In the genomic region with DNA sequence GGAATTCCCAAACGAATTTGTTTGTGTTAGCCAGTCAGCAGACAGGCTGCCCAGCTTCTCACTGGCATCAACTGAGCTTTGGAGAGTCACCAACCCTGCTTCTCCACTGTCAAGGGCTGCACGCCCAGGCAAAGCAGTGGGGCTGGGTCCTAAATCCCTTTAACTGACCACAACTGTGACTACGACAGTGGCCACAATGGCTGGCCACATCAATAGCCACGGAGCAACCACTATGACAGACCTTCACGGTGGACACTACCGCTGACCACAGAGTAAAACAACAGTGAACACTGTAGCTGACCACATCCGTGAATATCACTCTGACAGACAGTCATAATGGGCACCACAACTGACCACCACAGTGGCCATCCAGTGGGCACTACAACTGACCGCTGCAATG, we compare ENCODE assay signal across 9 mouse cellular contexts.
DNase-seq lines count a peak whose midpoint lies in the region; ATAC-seq and TF ChIP-seq lines count a peak whose summit lies in the region.
"Had no signal": no experiment of that assay in that cellular context is flagged by ENCODE, and none has a peak within 500 bp of the region (broad histone marks: within the 10 kb centered on the region; RNA-seq: fewer than 3 reads in every experiment).

No protein-coding gene starts in this region.

- no peaks in the 10 kb centered on the region for H3K27me3 ChIP-seq in heart, adult 2 months (ENCODE audit: control insufficient read depth, insufficient read depth, low read length)
- H3K27me3 ChIP-seq in lung, embryonic 16.5 days (ENCODE audit: control insufficient read depth, insufficient read depth, low read depth, low read length): no peaks in the 10 kb centered on the region
- no peaks in the 10 kb centered on the region for H3K27me3 ChIP-seq in limb, embryonic 10.5 days (ENCODE audit: low read depth, poor library complexity, severe bottlenecking)
- H3K27me3 ChIP-seq in stomach, postnatal 0 days (ENCODE audit: control insufficient read depth, insufficient read depth, low read length): no peaks in the 10 kb centered on the region

- H3K4me3 ChIP-seq in heart, adult 2 months: no peak overlapping the region; the same call in 1 of the 2 replicates
- H3K4me3 ChIP-seq in lung, embryonic 16.5 days (ENCODE audit: low read length): no peak overlapping the region
- no peak overlapping the region for H3K4me3 ChIP-seq in limb, embryonic 10.5 days
- no peak overlapping the region for H3K4me3 ChIP-seq in stomach, postnatal 0 days (ENCODE audit: low read depth, low read length)

- TF ChIP-seq CTCF in heart, adult 2 months (IDR thresholded peaks at IDR 0.05): no peak
- TF ChIP-seq CTCF in stomach, postnatal 0 days (IDR thresholded peaks at IDR 0.05; ENCODE audit: low read depth): no peak

- no peak for DNase-seq in heart, adult 2 months
- no peak for DNase-seq in heart, postnatal 4 days
- DNase-seq in lung, postnatal 36 days: no peak
- DNase-seq in limb, embryonic 10.5 days (ENCODE audit: low spot score): no peak
- no peak for DNase-seq in stomach, postnatal 0 days (ENCODE audit: low spot score)
- no peak for DNase-seq in left cerebral cortex, postnatal 4 days
- DNase-seq: cerebellum, adult 11 months had no signal

- no peaks in the 10 kb centered on the region for H3K36me3 ChIP-seq in heart, adult 2 months (ENCODE audit: control insufficient read depth, insufficient read depth, low read length)
- H3K36me3 ChIP-seq in lung, embryonic 16.5 days (ENCODE audit: control insufficient read depth, insufficient read depth, low read length): no peaks in the 10 kb centered on the region
- no peaks in the 10 kb centered on the region for H3K36me3 ChIP-seq in limb, embryonic 10.5 days
- no peaks in the 10 kb centered on the region for H3K36me3 ChIP-seq in stomach, postnatal 0 days (ENCODE audit: control insufficient read depth, insufficient read depth, low read length)

- H3K79me2 ChIP-seq in heart, adult 2 months (replicated peaks; ENCODE audit: control insufficient read depth, insufficient read depth, low read length): no peaks in the 10 kb centered on the region

- H3K4me1 ChIP-seq in heart, adult 2 months (ENCODE audit: control insufficient read depth, insufficient read depth, low read length): peaks cover 22% of the 10 kb centered on the region
- H3K4me1 ChIP-seq in lung, embryonic 16.5 days (replicated peaks; ENCODE audit: control insufficient read depth, insufficient read depth, low read length): peaks cover 21% of the 10 kb centered on the region
- H3K4me1 ChIP-seq in limb, embryonic 10.5 days: peaks cover 27% of the 10 kb centered on the region
- H3K4me1 ChIP-seq in stomach, postnatal 0 days (replicated peaks; ENCODE audit: control insufficient read depth, insufficient read depth): no peaks in the 10 kb centered on the region; the same call in 1 of the 2 replicates

- no peak for TF ChIP-seq EP300 in heart, adult 2 months (IDR thresholded peaks at IDR 0.05; ENCODE audit: insufficient read depth, low read depth, low read length)
- TF ChIP-seq EP300 in stomach, postnatal 0 days (optimal IDR thresholded peaks at IDR 0.05): no peak

- TF ChIP-seq POLR2A in heart, adult 2 months (IDR thresholded peaks at IDR 0.05; ENCODE audit: insufficient read depth, low read depth, low read length): no peak

- intact Hi-C loops in heart, adult 2 months (cut with DNase I): loop anchor here (1.0 to 5.0 kb wide), 9 partner anchors 17 to 586 kb away; no protein-coding TSS in a partner anchor
- intact Hi-C loops in left cerebral cortex, postnatal 4 days (cut with DNase I): loop anchor here (2.0 to 5.0 kb wide), 2 partner anchors 156 to 238 kb away; no protein-coding TSS in a partner anchor

- H3K9ac ChIP-seq in heart, adult 2 months (ENCODE audit: low read depth, low read length): no peak overlapping the region
- peak overlapping the region; percentile 40 for H3K9ac ChIP-seq in lung, embryonic 16.5 days (ENCODE audit: low read length)
- H3K9ac ChIP-seq in stomach, postnatal 0 days (ENCODE audit: low read length): no peak overlapping the region

- 70% methylated on average over 8 of the region's 8 CpGs for WGBS in heart, adult 2 months
- 75% methylated on average over 8 of the region's 8 CpGs for WGBS in lung, embryonic 16.5 days
- 89% methylated on average over 8 of the region's 8 CpGs for WGBS in limb, embryonic 10.5 days
- 78% methylated on average over 8 of the region's 8 CpGs for WGBS in stomach, postnatal 0 days

- ATAC-seq in lung, embryonic 16.5 days (ENCODE audit: low read depth): no peak
- ATAC-seq in stomach, postnatal 0 days (ENCODE audit: low FRiP score, low TSS enrichment): no peak
- ATAC-seq in granulocyte monocyte progenitor cell, adult 5-6 weeks (replicated peaks; ENCODE audit: poor library complexity, severe bottlenecking): no peak

- H3K9me3 ChIP-seq in lung, embryonic 16.5 days (ENCODE audit: control insufficient read depth, low read length): no peaks in the 10 kb centered on the region
- H3K9me3 ChIP-seq in limb, embryonic 10.5 days (replicated peaks): no peaks in the 10 kb centered on the region
- H3K9me3 ChIP-seq in stomach, postnatal 0 days (ENCODE audit: control insufficient read depth, low read length): no peaks in the 10 kb centered on the region

- H3K4me2 ChIP-seq in lung, embryonic 16.5 days (ENCODE audit: low read depth, low read length): peak overlapping the region; percentile 47
- peak overlapping the region; percentile 50 for H3K4me2 ChIP-seq in stomach, postnatal 0 days (replicated peaks; ENCODE audit: low read depth)

- peak overlapping the region; percentile 96 for H3K27ac ChIP-seq in heart, adult 2 months
- H3K27ac ChIP-seq in lung, embryonic 16.5 days (ENCODE audit: low read length): peak overlapping the region; percentile 72
- 0 out of 2 replicates have a peak overlapping the region, but pooled peaks have one; percentile 30 for H3K27ac ChIP-seq in limb, embryonic 10.5 days
- peak overlapping the region; percentile 74 for H3K27ac ChIP-seq in stomach, postnatal 0 days (replicated peaks)

Comparison
In these comparisons a context has a peak if more than half of its experiments do, and no peak if none do; other contexts are left out.
1. H3K27ac ChIP-seq: peak in every context shown above with its lines; median percentile 96 in heart, adult 2 months; 74 in stomach, postnatal 0 days; 72 in lung, embryonic 16.5 days; 30 in limb, embryonic 10.5 days.